Mouse (Mus musculus): ENCODE results near the gene Mta2.
"Not testable (repeated sequence)": the region's sequence is repeated elsewhere in the genome, so short reads cannot be mapped to it uniquely, and the experiment has no call there.

The Mta2 gene

DNA sequence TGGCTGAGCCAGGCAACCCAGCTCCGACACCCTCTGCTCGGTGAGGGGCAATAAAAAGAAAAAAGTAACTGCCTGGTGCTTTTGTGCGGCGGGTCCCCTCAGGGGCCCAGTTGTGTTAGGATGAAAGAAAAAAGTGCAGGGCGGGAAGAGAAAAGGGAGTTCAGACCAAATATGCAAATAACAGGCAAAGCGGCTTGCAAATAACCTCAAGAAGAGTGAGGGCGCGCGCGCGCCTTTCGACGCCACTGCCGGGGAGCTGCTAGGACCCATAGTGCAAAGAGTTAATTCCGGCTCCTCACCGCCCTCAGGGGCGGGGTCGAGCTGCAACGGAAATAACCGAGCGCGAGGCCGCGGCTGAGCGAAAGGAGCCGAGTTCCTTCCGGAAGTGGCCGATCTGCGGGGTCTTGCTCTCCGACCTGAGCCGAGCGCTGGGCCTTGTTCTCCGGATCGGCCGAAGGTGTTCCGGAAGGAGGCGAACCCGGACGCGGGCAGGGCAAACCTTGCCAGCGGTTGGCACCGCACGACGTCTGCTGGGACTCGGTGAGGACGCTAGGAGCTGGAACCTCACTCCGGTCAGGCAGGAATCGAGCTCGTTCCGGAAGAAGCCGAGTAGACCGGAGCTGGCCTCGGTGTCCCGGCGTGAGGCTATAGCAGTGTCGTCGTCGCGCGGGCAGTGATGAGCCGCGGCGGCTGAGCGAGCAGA is at the start of gene Mta2:
Mta2 (plus strand) TSS at position 361 of the 703 bp plus-strand sequence.
- peak; percentile 96 for DNase-seq (ENCODE audit: low read depth, low spot score)

GRCm38 (mm10) chr19:8892829-8893766 is 48.6 kb upstream of the Mta2 start, which contains the start of gene Ints5:
TSS of gene Ints5 (plus strand) at chr19:8893005.
- DNase-seq (ENCODE audit: low read depth, low spot score): peak; percentile 92

DNA sequence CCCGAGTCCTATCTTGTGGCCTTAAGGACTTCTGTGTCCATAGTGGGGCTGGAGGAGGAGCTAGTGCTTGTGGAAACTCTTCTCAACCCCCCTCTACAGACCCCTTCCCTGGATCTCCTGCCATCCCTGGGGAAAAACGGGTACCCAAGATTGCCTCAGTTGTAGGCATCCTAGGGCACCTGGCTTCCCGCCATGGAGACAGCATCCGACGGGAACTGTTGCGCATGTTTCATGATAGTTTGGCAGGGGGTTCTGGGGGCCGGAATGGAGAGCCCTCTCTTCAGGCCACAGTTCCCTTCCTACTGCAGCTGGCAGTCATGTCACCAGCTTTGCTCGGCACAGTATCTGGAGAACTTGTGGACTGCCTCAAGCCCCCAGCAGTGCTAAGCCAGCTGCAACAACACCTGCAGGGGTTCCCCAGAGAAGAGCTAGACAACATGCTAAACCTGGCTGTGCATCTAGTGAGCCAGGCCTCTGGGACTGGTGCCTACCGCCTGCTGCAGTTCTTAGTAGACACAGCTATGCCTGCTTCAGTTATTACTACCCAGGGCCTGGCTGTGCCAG is 46.2 kb upstream of the Mta2 start:
- DNase-seq (ENCODE audit: low read depth, low spot score): no peak

DNA sequence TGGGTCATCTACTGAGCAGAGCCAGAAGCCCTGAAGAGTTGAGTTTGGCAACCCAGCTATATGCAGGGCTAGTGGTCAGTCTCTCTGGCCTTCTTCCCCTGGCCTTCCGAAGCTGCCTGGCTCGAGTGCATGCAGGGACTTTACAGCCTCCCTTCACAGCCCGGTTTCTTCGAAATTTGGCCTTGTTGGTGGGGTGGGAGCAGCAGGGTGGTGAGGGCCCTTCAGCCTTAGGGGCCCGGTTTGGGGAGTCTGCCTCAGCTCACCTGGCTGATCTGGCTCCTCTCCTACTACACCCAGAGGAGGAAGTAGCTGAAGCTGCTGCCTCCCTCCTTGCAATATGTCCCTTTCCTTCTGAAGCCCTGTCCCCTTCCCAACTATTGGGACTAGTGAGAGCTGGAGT is 45.4 kb upstream of the Mta2 start:
- DNase-seq (ENCODE audit: low read depth, low spot score): not testable (repeated sequence)

DNA sequence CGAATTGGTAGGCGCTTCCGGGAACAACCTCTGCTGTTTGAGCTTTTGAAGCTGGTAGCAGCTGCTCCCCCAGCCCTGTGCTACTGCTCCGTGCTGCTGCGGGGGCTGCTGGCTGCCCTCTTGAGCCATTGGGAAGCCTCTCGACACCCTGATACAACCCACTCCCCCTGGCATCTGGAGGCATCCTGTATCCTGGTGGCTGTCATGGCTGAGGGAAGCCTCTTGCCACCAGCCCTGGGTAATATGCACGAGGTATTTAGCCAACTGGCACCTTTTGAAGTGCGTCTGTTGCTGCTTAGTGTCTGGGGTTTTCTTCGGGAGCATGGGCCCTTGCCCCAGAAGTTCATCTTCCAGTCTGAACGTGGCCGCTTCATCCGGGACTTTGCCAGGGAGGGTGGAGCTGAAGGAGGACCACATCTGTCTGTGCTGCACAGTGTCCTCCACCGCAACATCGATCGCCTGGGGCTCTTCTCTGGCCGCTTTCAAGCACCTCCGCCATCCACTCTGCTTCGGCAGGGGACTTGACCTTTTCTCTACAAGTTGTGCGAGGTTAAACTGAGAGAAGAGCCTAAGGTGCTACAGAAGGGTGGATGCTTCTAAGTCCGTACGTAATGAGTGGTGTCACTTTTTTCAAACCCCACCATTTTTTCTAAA is 44.3 kb upstream of the Mta2 start:
- peak; percentile 82 for DNase-seq (ENCODE audit: low read depth, low spot score)

DNA sequence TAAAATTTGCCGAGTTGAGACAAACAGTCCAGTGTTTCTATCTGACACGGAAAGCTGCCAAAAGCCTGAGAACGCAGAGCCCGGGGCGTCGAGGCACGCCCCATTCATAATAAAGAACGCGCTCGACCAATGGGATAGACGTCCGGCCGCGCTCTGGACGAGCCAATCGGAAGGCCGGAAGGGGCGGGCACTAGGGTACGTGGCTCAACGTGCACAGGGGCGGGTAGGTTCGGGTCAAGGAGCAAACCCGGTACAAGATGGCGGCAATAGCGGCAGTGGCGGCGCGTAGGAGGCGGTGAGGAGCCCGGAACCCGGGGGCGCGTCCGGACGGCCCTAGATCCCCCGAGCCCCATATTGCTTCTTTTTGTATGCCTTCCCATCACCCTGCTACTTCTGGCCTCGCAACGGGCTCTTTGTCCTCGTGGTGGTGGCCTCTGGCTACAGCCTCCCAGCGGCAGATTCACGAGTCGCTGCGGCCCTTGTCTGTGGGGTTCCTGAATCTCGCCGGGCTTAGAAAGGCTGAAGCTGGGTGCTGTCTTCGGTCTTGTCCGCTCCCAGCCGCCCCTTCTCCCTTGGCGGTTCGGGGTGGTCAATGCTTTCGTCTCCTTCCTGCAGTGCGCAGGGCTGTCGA is 43.7 kb upstream of the Mta2 start, which contains the start of gene Ganab:
Ganab (plus strand) TSS at position 207 of the 631 bp plus-strand sequence.
- DNase-seq (ENCODE audit: low read depth, low spot score): peak; percentile 99

GRCm38 (mm10) chr19:8898576-8898975 is 43.1 kb upstream of the Mta2 start:
- peak; percentile 68 for DNase-seq (ENCODE audit: low read depth, low spot score)

GRCm38 (mm10) chr19:8899079-8899478 is 42.6 kb upstream of the Mta2 start:
- peak; percentile 24 for DNase-seq (ENCODE audit: low read depth, low spot score)

GRCm38 (mm10) chr19:8903412-8903811 is 38.3 kb upstream of the Mta2 start:
- no peak for DNase-seq (ENCODE audit: low read depth, low spot score)

DNA sequence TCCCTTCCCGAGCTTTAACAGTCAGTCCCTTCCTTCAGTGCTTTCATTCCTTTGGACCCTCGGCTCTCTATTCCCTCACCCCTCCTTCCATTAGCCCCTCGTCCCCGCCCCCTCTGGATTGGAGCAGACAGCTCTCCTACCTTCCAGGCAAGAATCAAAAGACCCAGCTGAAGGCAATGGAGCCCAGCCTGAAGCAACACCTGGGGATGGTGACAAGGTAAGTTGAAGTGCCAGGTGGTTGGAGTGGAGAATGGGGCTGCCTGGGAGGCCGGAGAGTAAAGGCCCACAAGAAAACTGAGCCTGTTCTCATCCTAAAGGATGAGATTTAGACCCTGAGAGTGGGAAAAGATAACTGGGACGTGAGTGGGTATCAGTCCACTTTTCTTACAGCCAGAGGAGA is 33.1 kb upstream of the Mta2 start:
- DNase-seq (ENCODE audit: low read depth, low spot score): no peak

GRCm38 (mm10) chr19:8911810-8912209 is 29.9 kb upstream of the Mta2 start:
- DNase-seq (ENCODE audit: low read depth, low spot score): no peak

- DNase-seq (ENCODE audit: low read depth, low spot score): no peak
Observed at GRCm38 (mm10) chr19:8914212-8914611, 27.5 kb upstream of the Mta2 start.

- no peak for DNase-seq (ENCODE audit: low read depth, low spot score)
Observed at GRCm38 (mm10) chr19:8919000-8919399, 22.7 kb upstream of the Mta2 start.

GRCm38 (mm10) chr19:8919684-8920072 is 22.0 kb upstream of the Mta2 start:
- peak; percentile 17 for DNase-seq (ENCODE audit: low read depth, low spot score)

- peak; percentile 98 for DNase-seq (ENCODE audit: low read depth, low spot score)
Observed at GRCm38 (mm10) chr19:8920073-8920736, 21.5 kb upstream of the Mta2 start, which contains the start of gene B3gat3. TSS of gene B3gat3 (plus strand) at chr19:8920374.

DNA sequence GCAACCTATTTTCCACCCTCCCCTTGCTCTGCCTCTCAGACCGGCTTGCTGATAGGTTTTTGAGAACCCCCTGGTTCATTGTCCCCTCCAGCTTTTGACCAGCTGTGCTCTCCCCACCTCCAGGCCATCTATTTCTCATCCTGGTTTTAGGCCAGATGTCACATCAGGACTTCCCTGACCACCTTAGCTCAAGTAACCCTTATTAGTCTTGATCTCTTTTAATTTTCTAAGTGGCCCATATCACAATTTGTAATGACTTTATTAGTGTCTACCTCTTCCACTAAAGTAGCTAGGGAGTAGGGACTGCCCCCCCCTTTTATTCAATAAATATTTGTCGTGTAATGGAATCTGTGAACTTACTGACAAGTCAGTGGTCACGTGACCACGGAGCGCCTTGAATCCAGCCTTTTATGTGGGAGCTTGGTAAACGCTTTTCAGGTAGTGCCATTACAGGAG is 20.8 kb upstream of the Mta2 start:
- DNase-seq (ENCODE audit: low read depth, low spot score): peak; percentile 80

DNA sequence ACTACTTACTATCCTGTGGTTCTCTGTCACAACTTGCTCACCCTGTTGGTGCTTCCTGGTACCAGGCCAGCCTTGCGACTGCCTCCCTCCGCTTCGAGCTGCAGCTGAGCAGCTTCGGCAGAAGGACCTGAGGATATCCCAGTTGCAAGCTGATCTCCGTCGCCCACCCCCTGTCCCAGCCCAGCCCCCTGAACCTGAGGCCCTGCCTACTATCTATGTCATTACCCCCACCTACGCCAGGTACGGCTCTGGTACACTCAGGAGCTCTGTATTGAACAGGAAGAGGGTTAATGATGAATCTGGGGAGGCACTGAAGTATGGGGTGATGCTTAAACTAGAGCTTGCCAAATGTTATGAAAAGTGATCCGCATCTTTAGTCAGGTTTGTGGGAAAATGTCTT is 19.9 kb upstream of the Mta2 start:
- DNase-seq (ENCODE audit: low read depth, low spot score): no peak

DNA sequence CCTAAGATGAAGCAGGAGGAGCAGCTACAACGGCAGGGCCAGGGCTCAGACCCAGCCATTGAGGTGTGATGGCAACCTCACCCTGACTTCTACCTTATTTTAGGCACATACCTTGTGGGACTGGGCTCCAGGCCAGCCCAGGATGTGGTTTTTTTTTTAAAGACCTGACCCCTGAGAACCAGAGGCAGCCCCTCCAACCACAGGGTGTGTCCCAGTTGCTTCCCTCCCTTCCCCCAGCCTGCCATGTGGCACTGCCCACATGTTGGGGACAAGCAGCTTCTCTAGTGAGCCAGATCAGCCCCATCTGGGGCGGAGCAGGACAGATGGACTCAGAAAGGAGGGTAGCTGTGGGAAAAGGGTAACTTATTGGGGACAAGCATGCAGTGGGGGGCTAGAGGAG is 14.9 kb upstream of the Mta2 start:
- no peak for DNase-seq (ENCODE audit: low read depth, low spot score)

GRCm38 (mm10) chr19:8927891-8928525 is 13.7 kb upstream of the Mta2 start:
- no peak for DNase-seq (ENCODE audit: low read depth, low spot score)

DNA sequence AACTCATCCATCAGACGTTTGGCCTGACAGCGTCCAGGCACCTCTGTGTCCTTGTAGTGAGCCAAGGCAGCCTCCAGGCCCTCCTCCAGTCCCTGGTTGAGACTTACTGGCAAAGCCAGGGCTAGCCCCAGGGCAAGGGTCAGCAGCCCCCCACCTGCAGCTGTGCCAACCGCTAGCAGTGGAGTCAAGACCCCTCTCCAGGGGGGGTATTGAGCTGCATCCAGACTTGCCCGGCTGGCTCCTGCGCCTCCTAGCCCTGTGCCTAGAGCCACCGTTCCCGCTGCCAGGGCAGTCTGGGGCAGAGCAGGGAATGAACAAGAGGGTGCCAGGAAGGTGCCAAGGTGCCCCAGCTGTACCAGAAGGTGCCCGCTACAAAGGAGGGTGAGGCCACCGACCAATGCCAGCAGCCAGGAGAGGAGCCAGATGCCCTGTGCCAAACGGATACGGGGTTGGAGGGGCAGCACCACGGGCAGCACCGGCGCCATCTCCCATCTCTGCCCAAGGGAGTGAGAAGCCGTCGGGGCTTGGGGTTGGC is 12.9 kb upstream of the Mta2 start:
- no peak for DNase-seq (ENCODE audit: low read depth, low spot score)

Measured in 3T3-L1 (cell line).